Mouse (Mus musculus) liver, adult (tissue): ENCODE measurements around the gene Nppc.

Experiments
- GATA4 ChIP-seq: IDR thresholded peaks from 2 replicates; pipeline ENCODE4 v1.6.1; 2014; ENCODE audit warnings: mild to moderate bottlenecking, low read length; ENCODE audit not compliant: insufficient replicate concordance

Gene Nppc

DNA sequence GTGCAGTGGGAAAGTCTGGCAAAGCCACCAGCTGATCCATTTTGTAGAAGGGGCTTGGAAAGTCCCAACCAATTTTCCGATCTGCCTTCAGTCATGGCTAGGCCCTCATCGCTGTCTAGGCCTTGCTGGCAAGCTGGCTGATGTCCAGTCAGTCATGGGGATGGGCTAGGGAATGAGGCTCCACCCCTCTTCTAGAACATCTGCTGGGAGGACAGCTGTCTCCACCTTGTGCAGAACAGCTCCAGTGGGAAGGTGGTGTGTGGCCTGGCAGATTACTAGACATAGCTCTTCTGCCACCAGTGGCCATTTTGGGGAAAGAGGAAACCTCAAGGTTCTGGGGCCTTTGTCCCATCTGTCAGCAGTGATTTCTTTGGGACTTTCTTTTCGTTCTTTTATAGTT is 7.3 kb upstream of the Nppc start:
- no peak for TF ChIP-seq GATA4

DNA sequence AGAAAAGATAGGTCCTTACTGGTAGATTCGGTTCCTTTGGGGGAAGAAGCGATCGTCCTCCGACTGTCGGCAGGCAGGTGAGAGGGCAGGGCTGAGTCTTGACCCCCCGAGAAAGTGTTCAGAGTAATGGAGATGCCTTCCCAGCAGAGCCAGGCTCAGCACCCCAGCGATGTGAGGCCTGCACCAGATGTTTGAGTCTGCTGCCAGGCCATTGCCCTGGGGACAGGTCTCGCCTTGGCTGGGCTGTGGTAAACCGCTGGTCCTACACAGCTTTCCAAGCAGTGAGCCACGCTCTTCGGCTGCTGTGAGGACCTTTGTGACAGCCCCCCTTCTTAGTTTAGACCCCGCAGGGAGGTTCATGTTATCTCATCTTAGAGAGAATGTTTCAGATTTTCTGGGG is 4.8 kb upstream of the Nppc start:
- TF ChIP-seq GATA4, result no peak

DNA sequence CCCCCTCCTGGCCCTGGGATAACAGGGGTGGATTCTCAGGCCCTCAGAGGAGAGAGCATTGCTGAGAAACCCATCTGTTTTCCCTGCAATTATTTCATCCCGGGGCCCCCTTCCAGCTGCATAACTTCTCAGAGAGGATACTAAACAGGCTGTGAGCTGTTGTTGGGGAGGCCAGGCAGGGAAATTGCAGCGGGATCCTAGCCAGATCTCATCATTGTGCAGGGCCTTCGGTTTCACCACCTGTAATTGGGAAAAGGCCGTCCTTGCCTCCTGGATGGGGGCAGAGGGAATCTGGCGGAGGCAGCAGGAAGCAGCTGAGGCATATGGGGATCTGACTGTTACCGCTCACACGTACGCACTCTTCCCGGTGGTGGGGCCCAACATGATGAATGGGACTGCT is 4.0 kb upstream of the Nppc start:
- TF ChIP-seq GATA4, result no peak

DNA sequence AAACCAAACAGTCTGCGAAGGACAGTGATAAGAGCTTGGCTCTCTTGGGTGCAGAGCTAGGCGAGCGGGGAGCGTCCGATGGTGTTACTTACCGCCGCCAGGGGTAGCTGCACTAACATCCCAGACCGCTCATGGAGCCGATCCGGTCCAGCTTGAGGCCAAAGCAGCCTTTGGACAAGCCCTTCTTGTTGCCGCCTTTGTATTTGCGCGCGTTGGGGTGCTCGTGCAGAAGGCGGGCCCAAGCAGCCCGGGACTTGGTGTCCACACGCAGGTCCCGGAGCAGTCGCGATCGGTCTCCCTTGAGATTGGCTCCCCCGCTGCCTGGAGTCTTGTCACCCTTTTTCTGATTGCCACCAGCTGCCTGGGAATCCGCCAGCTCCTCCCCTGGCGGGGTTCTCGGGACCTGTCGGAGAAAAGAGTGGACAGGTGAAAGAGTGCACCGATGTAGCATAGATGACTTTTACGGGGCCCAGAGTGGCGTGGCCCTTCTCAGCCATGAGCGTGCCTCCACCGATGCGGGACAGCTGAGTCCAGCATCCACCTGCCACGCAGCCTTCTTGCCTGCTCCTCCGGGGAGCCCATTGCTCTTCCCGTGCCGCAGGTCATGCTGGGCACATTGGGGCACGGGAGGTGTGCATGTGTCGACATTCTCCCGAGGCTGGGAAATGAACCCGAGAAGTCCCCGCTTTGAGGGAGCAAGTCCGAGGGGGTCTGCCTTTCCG is 658 bp downstream of the Nppc start:
- no peak for TF ChIP-seq GATA4

DNA sequence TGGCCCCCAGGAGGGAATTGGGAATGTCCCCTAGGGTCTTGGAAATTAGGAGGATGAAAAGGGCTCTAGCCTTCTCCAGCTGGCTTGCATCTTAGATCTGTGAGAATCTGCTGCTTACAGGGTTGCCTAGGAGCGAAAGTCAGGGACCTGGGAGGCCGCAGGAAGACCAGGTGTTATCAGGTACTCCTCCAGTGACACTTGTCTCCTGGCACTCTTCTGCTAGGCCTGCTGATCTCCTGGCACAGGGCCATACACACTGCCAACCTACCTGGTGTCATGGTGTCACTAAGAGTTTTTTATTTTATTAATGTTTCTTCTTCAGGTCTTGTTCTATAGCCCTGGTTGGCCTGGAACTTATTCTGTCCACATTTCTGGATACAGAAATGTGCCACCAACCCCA is 5.3 kb downstream of the Nppc start:
- TF ChIP-seq GATA4, result no peak

DNA sequence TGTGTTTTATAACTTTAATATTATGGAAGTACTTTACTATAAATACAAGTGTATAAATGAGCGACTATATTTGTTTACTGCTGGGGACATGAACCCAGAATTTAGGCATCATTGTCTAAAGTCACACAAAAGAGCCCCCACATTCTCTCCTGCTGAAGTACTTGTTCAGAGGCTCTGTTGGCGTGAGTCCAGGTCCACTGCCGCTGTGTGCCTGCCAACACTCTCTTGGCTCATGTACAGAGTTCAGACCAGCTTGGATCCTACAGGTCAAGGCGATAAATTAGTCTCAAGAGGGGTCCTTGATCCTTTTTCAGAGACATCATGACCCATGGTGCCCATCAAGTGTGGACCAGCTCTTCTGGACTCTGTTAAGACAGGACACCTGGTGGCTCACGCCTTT is 13.3 kb downstream of the Nppc start:
- TF ChIP-seq GATA4, result no peak

DNA sequence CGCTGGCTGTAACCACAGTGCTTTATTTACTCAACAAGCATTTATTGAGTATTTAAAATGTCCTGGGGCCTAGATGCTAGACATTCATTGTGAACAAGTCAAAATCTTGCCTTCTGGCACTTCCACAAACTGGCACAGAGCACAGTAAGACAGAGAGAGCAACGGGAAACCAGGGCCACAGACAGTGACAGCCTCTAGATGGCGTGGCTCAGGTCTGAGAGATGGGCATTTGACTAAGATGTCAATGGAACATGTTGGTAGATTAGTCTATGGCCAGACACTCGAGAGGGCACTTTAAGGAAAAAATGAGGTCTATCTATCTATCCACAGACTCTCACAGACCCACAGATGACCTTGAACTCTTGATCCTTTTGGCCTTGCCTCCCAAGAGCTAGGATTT is 17.7 kb downstream of the Nppc start:
- TF ChIP-seq GATA4, result no peak

DNA sequence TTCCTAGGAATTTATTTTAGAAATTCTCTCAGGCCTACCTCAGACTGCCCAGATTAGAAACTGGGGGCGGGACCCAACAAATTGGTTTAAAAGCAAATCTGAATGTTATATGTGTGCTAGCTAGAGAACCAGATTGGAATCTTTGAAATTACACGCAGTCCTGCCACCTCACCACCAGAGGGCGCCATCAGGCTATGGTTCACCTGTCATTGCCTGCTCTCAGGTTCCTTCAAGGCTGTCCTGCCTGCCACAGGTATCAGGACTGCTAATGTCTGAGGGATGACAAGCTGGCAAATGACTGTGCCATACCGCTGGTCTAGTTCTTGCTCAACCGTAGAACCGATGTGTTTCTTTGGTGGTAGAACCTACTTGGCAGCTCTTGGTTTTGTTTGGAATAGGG is 20.1 kb downstream of the Nppc start:
- no peak for TF ChIP-seq GATA4

DNA sequence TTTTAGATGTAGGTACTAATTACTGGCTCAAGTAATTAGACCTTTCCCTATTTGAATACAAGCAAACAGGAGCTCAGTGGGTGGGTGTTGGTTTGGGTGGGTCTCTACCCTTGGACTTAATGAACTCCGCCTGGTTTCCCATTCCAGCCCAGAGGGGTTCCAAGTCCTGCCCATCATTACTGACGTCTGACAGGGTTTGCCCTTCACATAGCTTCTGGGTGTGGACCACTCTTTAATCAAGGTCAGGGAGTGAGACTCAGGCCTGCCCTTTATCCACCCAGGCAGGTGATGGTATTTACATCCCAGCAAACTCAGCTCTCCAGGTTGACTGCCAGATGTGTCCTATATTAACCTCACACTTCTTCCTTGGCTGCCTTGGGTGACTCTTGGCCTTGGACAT is 22.9 kb downstream of the Nppc start:
- no peak for TF ChIP-seq GATA4

DNA sequence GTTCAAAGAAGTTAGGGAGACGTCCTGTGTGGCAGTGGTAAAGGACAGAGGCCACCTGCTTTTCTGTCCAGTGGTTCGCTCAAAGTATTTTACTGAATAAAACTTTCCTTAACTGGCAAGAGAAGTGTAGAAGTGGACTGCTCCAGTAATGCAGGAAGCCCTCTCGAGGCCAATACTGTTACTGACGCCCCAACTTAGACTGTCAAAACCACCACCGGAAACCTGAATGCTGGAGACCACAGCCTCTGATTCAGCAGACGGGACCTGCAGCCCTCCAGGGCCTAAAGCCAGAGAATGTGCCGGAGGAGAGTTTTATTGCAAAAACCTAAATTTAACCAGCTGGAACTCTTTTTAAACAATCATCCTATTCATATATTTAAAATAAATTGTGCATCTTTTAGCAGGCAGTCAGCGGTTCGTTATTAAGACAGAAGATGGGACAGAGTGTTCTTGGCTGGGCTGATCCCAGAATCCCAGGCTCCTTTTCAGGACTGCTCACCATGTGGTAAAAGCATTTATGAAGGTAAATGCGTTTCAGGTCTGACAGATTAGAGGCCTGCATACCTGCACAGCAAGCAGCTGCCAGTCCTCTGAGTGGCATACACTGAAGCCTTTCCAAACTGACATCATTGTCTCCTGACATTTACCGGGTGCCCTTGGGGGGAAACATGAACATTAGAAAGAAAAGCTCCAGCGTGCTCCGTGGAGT is 27.1 kb downstream of the Nppc start:
- no peak for TF ChIP-seq GATA4

DNA sequence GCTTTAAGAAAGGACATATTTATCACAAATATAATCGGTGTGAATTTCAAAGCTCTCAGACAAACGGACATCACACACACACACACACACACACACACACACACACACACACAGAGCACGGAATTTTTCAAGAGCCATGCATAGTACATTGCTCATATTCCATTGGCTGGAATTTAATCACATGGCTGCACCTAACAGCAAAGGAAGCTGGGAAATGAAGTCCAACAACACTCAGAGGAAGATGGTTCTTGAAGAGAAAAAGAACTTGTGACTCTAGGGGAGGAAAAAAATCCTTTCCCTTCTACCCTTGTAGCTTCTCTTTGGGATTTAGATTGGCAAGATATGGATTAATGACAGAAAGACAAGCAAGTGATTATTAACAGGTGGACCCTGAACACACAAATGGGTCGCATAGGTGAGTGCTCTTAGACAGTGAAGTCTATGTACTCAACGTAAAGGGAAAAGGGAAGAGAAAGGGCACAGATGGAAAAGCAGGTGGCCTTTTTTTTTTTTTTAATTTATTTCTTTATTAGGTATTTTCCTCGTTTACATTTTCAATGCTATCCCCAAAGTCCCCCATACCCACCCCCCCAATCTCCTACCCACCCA is 35.5 kb downstream of the Nppc start:
- no peak for TF ChIP-seq GATA4

DNA sequence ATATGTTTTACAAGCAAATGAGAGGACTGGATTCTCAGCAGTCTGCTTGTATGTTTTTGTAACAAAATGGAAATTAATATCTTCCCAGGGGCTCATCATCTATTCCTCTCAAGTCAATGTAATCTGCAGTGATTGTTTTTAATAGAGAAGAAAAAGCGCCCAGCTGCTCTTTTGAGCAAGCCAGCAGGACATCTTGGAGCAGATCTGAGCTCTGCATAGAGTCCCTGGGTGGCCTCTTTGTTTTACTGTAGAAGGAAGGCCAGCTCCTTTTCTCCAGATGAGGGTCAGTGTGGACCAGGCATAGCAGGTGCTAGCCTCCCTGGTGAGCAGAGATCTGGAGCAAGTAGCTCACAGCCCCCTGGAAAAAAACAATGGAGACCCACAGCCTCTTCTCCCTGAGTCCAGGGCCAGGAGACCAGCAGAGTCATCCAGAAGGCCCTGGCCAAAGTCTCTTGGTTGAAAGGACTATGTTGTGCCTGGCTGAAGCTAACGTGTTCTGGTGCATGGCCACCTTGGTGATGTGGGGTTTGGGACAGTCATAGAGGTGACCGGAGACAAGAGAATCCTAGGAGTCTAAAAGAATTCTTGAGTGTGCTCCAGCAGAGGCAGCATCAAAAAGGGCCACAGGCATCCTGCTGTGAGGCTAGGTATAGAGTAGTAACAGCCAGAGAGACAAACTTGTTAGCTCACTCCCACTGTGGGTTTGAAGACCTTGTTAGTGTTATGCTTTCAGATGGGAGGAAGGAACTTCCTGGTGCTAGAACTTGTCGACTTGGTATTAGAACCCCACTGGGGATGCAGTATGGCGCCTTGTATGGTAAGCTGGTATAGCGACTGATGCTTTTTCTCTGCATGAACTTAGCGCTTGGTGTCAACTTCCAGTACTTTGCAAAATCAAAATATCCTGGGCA is 36.3 kb downstream of the Nppc start:
- TF ChIP-seq GATA4, result no peak

DNA sequence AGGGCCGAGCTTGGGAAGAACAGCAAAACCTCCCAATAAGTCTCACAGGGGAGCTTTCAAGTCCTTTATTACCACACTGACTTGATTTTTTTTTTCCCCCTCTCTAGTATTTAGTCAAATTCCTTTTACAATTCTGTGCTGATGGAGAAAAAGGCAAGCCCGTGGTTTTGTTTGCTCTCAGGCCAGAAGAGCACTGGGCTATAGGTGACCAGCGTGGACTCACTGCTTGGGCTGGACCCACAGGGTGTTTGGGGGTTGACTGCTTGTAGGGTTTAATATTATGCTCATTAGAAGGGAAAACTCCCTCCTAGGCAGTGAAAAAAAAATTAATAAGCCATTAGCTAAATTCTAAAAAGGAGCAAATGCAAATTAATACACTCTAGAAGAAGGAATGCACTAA is 36.9 kb downstream of the Nppc start:
- no peak for TF ChIP-seq GATA4

DNA sequence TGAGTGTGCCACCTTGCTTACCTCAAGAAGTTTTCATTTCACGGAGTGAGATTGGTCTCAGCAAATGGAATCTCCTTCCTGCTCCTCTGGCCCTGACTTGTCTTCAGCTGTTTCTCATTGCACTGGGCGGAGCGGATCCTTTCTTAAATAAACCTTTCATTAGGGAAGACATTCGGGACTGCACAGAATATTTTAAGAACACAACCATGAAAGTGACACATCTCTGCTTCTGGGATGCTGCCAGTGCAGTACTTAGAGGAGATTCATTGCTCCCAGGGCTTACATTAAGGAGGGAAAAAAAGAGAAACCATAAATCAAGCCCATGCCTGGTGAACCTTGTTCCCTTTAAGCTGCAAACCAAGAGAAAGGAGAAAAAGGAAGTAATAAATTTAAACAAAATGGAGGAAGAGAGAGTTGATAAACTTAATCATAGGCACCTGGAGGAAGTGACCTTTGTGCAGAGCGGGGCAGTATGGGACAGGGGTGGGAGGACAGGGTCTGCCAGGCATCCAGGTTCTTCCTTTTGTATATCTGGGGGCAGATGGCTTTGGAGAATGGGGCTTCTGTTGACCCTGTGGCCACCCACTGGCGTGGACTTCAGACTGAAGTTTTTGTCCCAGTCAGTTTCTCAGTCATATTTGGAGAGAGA is 37.5 kb downstream of the Nppc start:
- TF ChIP-seq GATA4, result no peak

DNA sequence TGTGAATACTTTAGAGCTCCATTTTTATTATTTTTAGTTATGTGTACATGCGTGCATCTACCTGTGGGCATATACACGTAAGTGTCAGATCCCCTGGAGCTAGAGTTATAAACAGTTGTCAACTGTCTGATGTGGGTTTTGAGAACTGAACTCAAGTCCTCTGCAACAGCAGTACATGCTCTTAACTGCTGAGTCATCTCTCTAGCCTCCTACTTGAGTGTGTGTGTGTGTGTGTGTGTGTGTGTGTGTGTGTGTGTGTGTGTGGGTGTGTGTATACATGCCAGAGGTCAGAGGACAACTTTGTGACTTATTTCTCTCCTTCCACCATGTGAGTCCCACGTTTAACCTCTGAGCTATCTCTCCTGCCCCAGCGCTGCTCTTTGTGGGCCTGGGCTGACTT is 39.8 kb downstream of the Nppc start:
- no peak for TF ChIP-seq GATA4

DNA sequence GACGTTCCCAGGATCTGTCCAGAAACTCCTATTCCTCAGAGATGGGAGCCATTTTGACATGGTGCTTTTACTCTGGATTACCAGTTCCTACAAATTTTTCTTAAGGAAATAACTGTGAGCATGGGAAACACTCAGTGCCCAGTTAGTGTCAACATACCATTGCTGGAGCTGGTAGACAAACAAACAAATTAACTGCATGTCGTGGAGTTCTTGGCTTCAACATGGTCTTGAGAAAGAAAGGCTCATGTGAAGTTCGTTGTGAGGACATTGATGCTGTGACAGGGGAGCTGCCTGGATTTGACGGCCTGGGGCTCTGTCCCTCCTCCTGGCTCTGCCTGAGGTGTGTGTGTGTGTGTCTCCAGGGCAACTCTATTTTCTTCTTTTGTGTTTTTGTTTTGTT is 40.4 kb downstream of the Nppc start:
- TF ChIP-seq GATA4, result no peak

DNA sequence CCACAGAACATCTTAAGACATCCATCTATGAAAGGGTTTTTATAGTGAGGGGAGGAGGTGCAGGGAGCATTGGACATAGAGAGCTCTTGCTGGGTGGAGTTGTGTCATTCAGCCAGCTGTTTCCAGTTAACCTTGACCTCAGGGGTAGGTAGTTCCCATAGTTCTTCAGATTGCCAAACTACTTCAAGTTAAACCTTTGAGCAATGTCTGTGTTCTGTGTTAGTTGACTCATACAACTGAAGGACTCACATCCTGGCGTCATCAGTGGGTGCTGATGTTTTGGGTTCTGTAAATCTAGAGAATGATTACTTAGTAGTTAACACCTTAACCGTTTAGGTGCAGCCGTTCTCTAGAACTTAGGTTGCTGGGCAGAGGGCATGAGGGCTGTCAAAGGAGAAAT is 42.1 kb downstream of the Nppc start:
- no peak for TF ChIP-seq GATA4
